Mouse (Mus musculus) heart, postnatal 10 days (tissue): ENCODE measurements around the gene Dcpp2. TPM values are rescaled to one million over a fixed set of nuclear protein-coding genes. Genes with fewer than 3 reads are reported as not detected.
"Not testable (repeated sequence)": the region's sequence is repeated elsewhere in the genome, so short reads cannot be mapped to it uniquely, and the experiment has no call there.

Experiments used
- DNase-seq, 2 experiments: peaks; one replicate each; pipeline ENCODE4 v3.0.0; 2021
- intact Hi-C: fragments of 180-260 bp; cut with DNase I; formaldehyde crosslinking; loops from one replicate; pipeline ENCODE4 v1.15.1; 2025
- total RNA-seq, 2 experiments: library from RNA; stranded (reverse); gene quantifications; 2 replicates each; pipeline ENCODE4 v1.2.3; 2021

Dcpp2 gene
- total RNA-seq, 2 experiments from 2014 or later, result not detected

- intact Hi-C loops, result no loop called here
- peak; percentile 94 to 95 for DNase-seq
These were observed 43.9 kb downstream of the Dcpp2 start for GRCm38 (mm10) chr17:23924531-23925007.

- DNase-seq, result peak; percentile 66 to 76
- intact Hi-C loops, result no loop called here
These were observed 44.4 kb downstream of the Dcpp2 start for GRCm38 (mm10) chr17:23925090-23925493.

GRCm38 (mm10) chr17:23931157-23931556 is 50.5 kb downstream of the Dcpp2 start:
- intact Hi-C loops, result no loop called here
- no peak for DNase-seq

GRCm38 (mm10) chr17:23941372-23941771 is 60.7 kb downstream of the Dcpp2 start, which contains the start of gene Sbp:
Gene Sbp, plus strand, starts transcription at chr17:23941672.
- intact Hi-C loops, result no loop called here

GRCm38 (mm10) chr17:23947486-23947885 is 66.8 kb downstream of the Dcpp2 start:
- intact Hi-C loops, DNase-seq: not testable (repeated sequence)

More at GRCm38 (mm10) chr17:23941372-23941771, 60.7 kb downstream of the Dcpp2 start, which contains the start of gene Sbp:
- DNase-seq, result no peak

- peak in 1 of 2 experiments; percentile 12 for DNase-seq
- intact Hi-C loops, result no loop called here
These were observed 68.4 kb downstream of the Dcpp2 start for GRCm38 (mm10) chr17:23949068-23949467.

Other genes starting within 250 kb of the Dcpp2 start
- under 1 TPM; 0.55 to 0.69 TPM for gene Mmp25, start 235.6 kb upstream of the Dcpp2 start, total RNA-seq
- gene Bicdl2, start 220.4 kb upstream of the Dcpp2 start, total RNA-seq, result not detected
- 100 to 1,000 TPM; 218 to 220 TPM for gene Hcfc1r1, start 207.3 kb upstream of the Dcpp2 start, total RNA-seq
- gene Thoc6, start 207.0 kb upstream of the Dcpp2 start, total RNA-seq, result 10 to 100 TPM; 21.0 to 21.1 TPM
- gene Tnfrsf12a, start 203.4 kb upstream of the Dcpp2 start, total RNA-seq, result 100 to 1,000 TPM; 138 to 142 TPM
- gene Cldn6, start 201.6 kb upstream of the Dcpp2 start, total RNA-seq, result not detected
- gene Cldn9, start 196.9 kb upstream of the Dcpp2 start, total RNA-seq, result not detected
- gene 1520401A03Rik, start 158.1 kb upstream of the Dcpp2 start, total RNA-seq, result not detected
- gene Pkmyt1, start 154.5 kb upstream of the Dcpp2 start, total RNA-seq, result 1 to 10 TPM; 7.7 to 9.3 TPM
- gene Paqr4, start 140.0 kb upstream of the Dcpp2 start, total RNA-seq, result 10 to 100 TPM; 17.5 to 22.0 TPM
- gene Kremen2, start 135.0 kb upstream of the Dcpp2 start, total RNA-seq, result not detected
- 10 to 100 TPM; 31.2 to 32.1 TPM for gene Flywch1, start 109.3 kb upstream of the Dcpp2 start, total RNA-seq
- gene Flywch2, start 94.8 kb upstream of the Dcpp2 start, total RNA-seq, result 1 to 10 TPM; 2.3 to 2.4 TPM
- gene Srrm2, start 90.3 kb upstream of the Dcpp2 start, total RNA-seq, result 100 to 1,000 TPM; 230 to 231 TPM
- 100 to 1,000 TPM; 379 to 407 TPM for gene Elob, start 51.7 kb upstream of the Dcpp2 start, total RNA-seq
- not detected for gene Prss33, start 44.8 kb upstream of the Dcpp2 start, total RNA-seq
- not detected for gene Prss32, start 37.0 kb upstream of the Dcpp2 start, total RNA-seq
- not detected for gene Prss41, start 36.7 kb upstream of the Dcpp2 start, total RNA-seq
- gene Prss21, start 12.8 kb upstream of the Dcpp2 start, total RNA-seq, result not detected
- gene Dcpp1, start within 50 bp of the Dcpp2 start, total RNA-seq, result not detected
- gene Dcpp3, start 36.6 kb downstream of the Dcpp2 start, total RNA-seq, result not detected
- not detected for gene Sbp, start 60.8 kb downstream of the Dcpp2 start, total RNA-seq
- not detected for gene Sbpl, start 74.4 kb downstream of the Dcpp2 start, total RNA-seq
- not detected for gene Prss30, start 99.7 kb downstream of the Dcpp2 start, total RNA-seq
- not detected for gene Prss22, start 117.2 kb downstream of the Dcpp2 start, total RNA-seq
- not detected for gene Prss27, start 157.3 kb downstream of the Dcpp2 start, total RNA-seq
- gene Kctd5, start 192.6 kb downstream of the Dcpp2 start, total RNA-seq, result 10 to 100 TPM; 19.5 to 20.8 TPM